ENCODE assay signal across 14 mouse cellular contexts in the genomic region with DNA sequence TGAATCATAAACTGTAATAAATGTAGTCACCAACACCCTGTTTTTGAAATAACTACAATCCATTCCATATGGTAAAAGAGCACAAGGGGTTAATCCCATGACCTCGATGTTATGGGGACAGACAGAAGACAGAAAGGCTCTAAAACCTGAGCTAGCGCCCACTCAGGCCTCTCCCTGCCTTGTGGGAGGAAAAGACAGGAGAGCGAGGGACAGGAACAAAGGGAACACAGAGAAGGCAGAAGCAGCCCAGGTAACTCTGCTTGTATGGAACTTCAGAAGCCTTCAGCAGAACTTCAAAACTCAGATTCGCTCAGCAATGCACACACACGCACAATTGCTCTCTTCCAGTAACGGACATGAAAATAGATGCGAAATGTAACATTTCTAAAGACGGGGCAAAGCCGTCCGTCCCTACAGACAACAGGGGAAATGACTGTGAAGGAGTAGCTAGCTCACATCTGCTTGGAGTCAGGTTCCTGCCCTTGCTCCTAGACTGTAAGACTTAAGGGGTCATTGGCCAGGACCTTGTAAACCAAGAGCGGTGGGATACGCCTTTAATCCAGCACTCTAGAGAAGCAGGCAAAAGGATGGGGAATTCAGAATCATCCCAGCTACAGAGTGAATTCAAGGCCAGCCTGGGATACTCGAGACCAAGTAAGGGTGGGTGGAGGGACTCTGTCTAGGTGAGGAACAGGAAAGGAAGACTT.
DNase-seq lines count a peak whose midpoint lies in the region; ATAC-seq and TF ChIP-seq lines count a peak whose summit lies in the region.
"Had no signal": no experiment of that assay in that cellular context is flagged by ENCODE, and none has a peak within 500 bp of the region (broad histone marks: within the 10 kb centered on the region; RNA-seq: fewer than 3 reads in every experiment).

No protein-coding gene starts in this region.

- no peak for TF ChIP-seq CTCF in intestine, postnatal 0 days (IDR thresholded peaks at IDR 0.05; ENCODE audit: low read depth)

- peak overlapping the region; percentile 31; the same call in 1 of the 2 replicates for H3K27ac ChIP-seq in hindbrain, embryonic 10.5 days
- no peak overlapping the region for H3K27ac ChIP-seq in hindbrain, embryonic 14.5 days
- H3K27ac ChIP-seq in midbrain, embryonic 10.5 days (replicated peaks), result peak overlapping the region; percentile 24; the same call in 1 of the 2 replicates
- no peak overlapping the region for H3K27ac ChIP-seq in midbrain, embryonic 15.5 days
- peak overlapping the region; percentile 64 for H3K27ac ChIP-seq in intestine, postnatal 0 days (ENCODE audit: low read depth, low read length)
- peak overlapping the region; percentile 77 for H3K27ac ChIP-seq in stomach, embryonic 16.5 days (ENCODE audit: low read length)
- H3K27ac ChIP-seq: forebrain, embryonic 13.5 days; hindbrain, postnatal 0 days had no signal

- H3K9ac ChIP-seq in hindbrain, embryonic 14.5 days, result no peak overlapping the region
- no peak overlapping the region for H3K9ac ChIP-seq in midbrain, embryonic 15.5 days
- H3K9ac ChIP-seq in intestine, postnatal 0 days (ENCODE audit: low read depth, low read length), result no peak overlapping the region
- no peak overlapping the region for H3K9ac ChIP-seq in stomach, embryonic 16.5 days (ENCODE audit: low read length)
- H3K9ac ChIP-seq: forebrain, embryonic 13.5 days had no signal

- H3K9me3 ChIP-seq in hindbrain, embryonic 10.5 days, result no peaks in the 10 kb centered on the region
- H3K9me3 ChIP-seq in hindbrain, embryonic 14.5 days (ENCODE audit: control insufficient read depth, low read length), result no peaks in the 10 kb centered on the region
- H3K9me3 ChIP-seq in midbrain, embryonic 10.5 days (replicated peaks), result no peaks in the 10 kb centered on the region
- no peaks in the 10 kb centered on the region for H3K9me3 ChIP-seq in midbrain, embryonic 15.5 days
- H3K9me3 ChIP-seq in intestine, postnatal 0 days (ENCODE audit: control insufficient read depth), result no peaks in the 10 kb centered on the region
- H3K9me3 ChIP-seq in stomach, embryonic 16.5 days (replicated peaks; ENCODE audit: control insufficient read depth, low read length), result no peaks in the 10 kb centered on the region
- H3K9me3 ChIP-seq: forebrain, embryonic 13.5 days had no signal

- no peak for ATAC-seq in hindbrain, embryonic 14.5 days (ENCODE audit: low FRiP score)
- no peak for ATAC-seq in midbrain, embryonic 15.5 days (replicated peaks)
- ATAC-seq in intestine, postnatal 0 days, result no peak
- no peak for ATAC-seq in stomach, embryonic 16.5 days (ENCODE audit: insufficient read depth, low FRiP score)
- ATAC-seq: forebrain, embryonic 13.5 days; hindbrain, postnatal 0 days had no signal

- H3K27me3 ChIP-seq in hindbrain, embryonic 10.5 days (ENCODE audit: insufficient read depth, poor library complexity, severe bottlenecking), result no peaks in the 10 kb centered on the region
- H3K27me3 ChIP-seq in hindbrain, embryonic 14.5 days (ENCODE audit: control insufficient read depth, insufficient read depth, low read length), result no peaks in the 10 kb centered on the region
- no peaks in the 10 kb centered on the region for H3K27me3 ChIP-seq in midbrain, embryonic 10.5 days (ENCODE audit: low read depth, poor library complexity, severe bottlenecking)
- no peaks in the 10 kb centered on the region for H3K27me3 ChIP-seq in midbrain, embryonic 15.5 days (replicated peaks)
- no peaks in the 10 kb centered on the region for H3K27me3 ChIP-seq in intestine, postnatal 0 days (replicated peaks; ENCODE audit: control insufficient read depth, insufficient read depth, low read length)
- H3K27me3 ChIP-seq in stomach, embryonic 16.5 days (ENCODE audit: control insufficient read depth, insufficient read depth, low read length), result no peaks in the 10 kb centered on the region
- H3K27me3 ChIP-seq: forebrain, embryonic 13.5 days had no signal

- DNase-seq in hindbrain, embryonic 10.5 days (ENCODE audit: low spot score), result no peak
- no peak for DNase-seq in hindbrain, embryonic 14.5 days (ENCODE audit: low spot score)
- DNase-seq in midbrain, embryonic 10.5 days (ENCODE audit: low spot score), result no peak
- no peak for DNase-seq in cerebellum, postnatal 25 days
- no peak for DNase-seq in spleen, adult 12 weeks (ENCODE audit: low spot score)
- DNase-seq: adrenal gland, postnatal 36 days; cerebellum, adult 18-20 months; gastrocnemius, postnatal 10 days; spleen, adult 18-20 months had no signal

- peaks cover 37% of the 10 kb centered on the region for H3K36me3 ChIP-seq in hindbrain, embryonic 10.5 days
- H3K36me3 ChIP-seq in hindbrain, embryonic 14.5 days (replicated peaks; ENCODE audit: control insufficient read depth, insufficient read depth), result no peaks in the 10 kb centered on the region
- peaks cover 23% of the 10 kb centered on the region for H3K36me3 ChIP-seq in midbrain, embryonic 10.5 days
- no peaks in the 10 kb centered on the region for H3K36me3 ChIP-seq in midbrain, embryonic 15.5 days (replicated peaks)
- H3K36me3 ChIP-seq in intestine, postnatal 0 days (ENCODE audit: control insufficient read depth, insufficient read depth), result no peaks in the 10 kb centered on the region; the same call in 1 of the 2 replicates
- H3K36me3 ChIP-seq in stomach, embryonic 16.5 days (ENCODE audit: control insufficient read depth, insufficient read depth, low read length), result no peaks in the 10 kb centered on the region

- WGBS in hindbrain, embryonic 10.5 days, result 82% methylated on average over 13 of the region's 13 CpGs
- whole genome bisulfite sequencing in hindbrain, embryonic 14.5 days, result 86% methylated on average over 13 of the region's 13 CpGs
- 84% methylated on average over 13 of the region's 13 CpGs for WGBS in midbrain, embryonic 10.5 days
- WGBS in midbrain, embryonic 15.5 days, result 84% methylated on average over 13 of the region's 13 CpGs
- 67% methylated on average over 13 of the region's 13 CpGs for WGBS in intestine, postnatal 0 days
- 74% methylated on average over 13 of the region's 13 CpGs for WGBS in stomach, embryonic 16.5 days

- no peak overlapping the region for H3K4me3 ChIP-seq in hindbrain, embryonic 10.5 days
- H3K4me3 ChIP-seq in hindbrain, embryonic 14.5 days (replicated peaks; ENCODE audit: low read length), result no peak overlapping the region
- H3K4me3 ChIP-seq in midbrain, embryonic 10.5 days, result no peak overlapping the region
- no peak overlapping the region for H3K4me3 ChIP-seq in midbrain, embryonic 15.5 days
- H3K4me3 ChIP-seq in intestine, postnatal 0 days (ENCODE audit: low read depth, low read length), result no peak overlapping the region
- H3K4me3 ChIP-seq in stomach, embryonic 16.5 days (replicated peaks; ENCODE audit: low read length), result no peak overlapping the region
- H3K4me3 ChIP-seq: forebrain, embryonic 13.5 days had no signal

- no peak overlapping the region for H3K4me2 ChIP-seq in hindbrain, embryonic 14.5 days (replicated peaks)
- no peak overlapping the region for H3K4me2 ChIP-seq in midbrain, embryonic 15.5 days
- peak overlapping the region; percentile 49; the same call in 1 of the 2 replicates for H3K4me2 ChIP-seq in intestine, postnatal 0 days (replicated peaks; ENCODE audit: low read depth)
- peak overlapping the region; percentile 11; the same call in 1 of the 2 replicates for H3K4me2 ChIP-seq in stomach, embryonic 16.5 days (ENCODE audit: low read depth, low read length)
- H3K4me2 ChIP-seq: forebrain, embryonic 13.5 days had no signal

- peaks cover 20% of the 10 kb centered on the region for H3K4me1 ChIP-seq in hindbrain, embryonic 10.5 days (replicated peaks)
- H3K4me1 ChIP-seq in hindbrain, embryonic 14.5 days (replicated peaks; ENCODE audit: control insufficient read depth, insufficient read depth, low read length), result no peaks in the 10 kb centered on the region
- peaks cover 18% of the 10 kb centered on the region for H3K4me1 ChIP-seq in midbrain, embryonic 10.5 days
- H3K4me1 ChIP-seq in midbrain, embryonic 15.5 days, result 0 out of 2 replicates have a peak, but pooled peaks cover 4% of the 10 kb centered on the region
- H3K4me1 ChIP-seq in intestine, postnatal 0 days (replicated peaks; ENCODE audit: control insufficient read depth, insufficient read depth, low read length), result peaks cover 12% of the 10 kb centered on the region; the same call in 1 of the 2 replicates
- H3K4me1 ChIP-seq in stomach, embryonic 16.5 days (ENCODE audit: control insufficient read depth, insufficient read depth, low read length), result peaks cover 27% of the 10 kb centered on the region

Comparison
In these comparisons a context has a peak if more than half of its experiments do, and no peak if none do; other contexts are left out.
1. H3K27ac ChIP-seq: peak in hindbrain, embryonic 10.5 days (single experiment), midbrain, embryonic 10.5 days (single experiment), intestine, postnatal 0 days (single experiment) and stomach, embryonic 16.5 days (single experiment); none in hindbrain, embryonic 14.5 days (single experiment) and midbrain, embryonic 15.5 days (single experiment).
2. H3K4me2 ChIP-seq: peak in intestine, postnatal 0 days (single experiment) and stomach, embryonic 16.5 days (single experiment); none in hindbrain, embryonic 14.5 days (single experiment) and midbrain, embryonic 15.5 days (single experiment).